In the genomic region with DNA sequence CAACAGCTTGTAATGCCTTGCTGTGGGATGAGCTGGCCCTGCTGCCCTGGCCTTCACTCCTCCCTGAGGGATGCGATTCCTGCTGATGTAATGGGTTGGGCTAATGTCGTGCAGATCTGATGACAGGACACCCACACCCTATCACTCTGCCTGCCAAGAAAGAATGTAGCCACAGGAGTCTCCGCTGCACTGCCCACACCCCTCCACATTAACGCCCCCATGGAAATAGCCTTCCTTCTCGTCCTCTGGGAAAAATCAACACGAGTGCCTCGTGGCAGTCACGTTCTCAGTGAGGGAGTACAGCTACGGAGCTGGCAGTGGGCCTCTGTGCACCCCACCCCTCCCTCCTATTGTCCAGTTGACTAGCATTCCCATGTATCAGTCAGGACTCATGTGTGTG, we compare ENCODE assay signal across 9 mouse cellular contexts. TPM values are rescaled to one million over a fixed set of nuclear protein-coding genes. Genes with fewer than 3 reads are reported as not detected.
DNase-seq lines count a peak whose midpoint lies in the region; ATAC-seq and TF ChIP-seq lines count a peak whose summit lies in the region.
"Had no signal": no experiment of that assay in that cellular context is flagged by ENCODE, and none has a peak within 500 bp of the region (broad histone marks: within the 10 kb centered on the region; RNA-seq: fewer than 3 reads in every experiment).

No protein-coding gene starts in this region.

- intact Hi-C loops in heart, postnatal 10 days (cut with DNase I) = no loop called here

- no peaks in the 10 kb centered on the region for H3K4me1 ChIP-seq in stomach, embryonic 16.5 days (ENCODE audit: control insufficient read depth, insufficient read depth, low read length)
- H3K4me1 ChIP-seq in midbrain, postnatal 0 days (ENCODE audit: insufficient read depth, low read length) = no peaks in the 10 kb centered on the region; the same call in 1 of the 2 replicates
- H3K4me1 ChIP-seq in hindbrain, embryonic 11.5 days (replicated peaks; ENCODE audit: control insufficient read depth, insufficient read depth, low read length) = no peaks in the 10 kb centered on the region
- H3K4me1 ChIP-seq: intestine, embryonic 15.5 days had no signal

- 17% methylated on average over 9 of the region's 9 CpGs for WGBS in stomach, embryonic 16.5 days
- WGBS in midbrain, postnatal 0 days = 59% methylated on average over 9 of the region's 9 CpGs
- 38% methylated on average over 9 of the region's 9 CpGs for WGBS in hindbrain, embryonic 11.5 days

- H3K27me3 ChIP-seq in stomach, embryonic 16.5 days (ENCODE audit: control insufficient read depth, insufficient read depth, low read length) = no peaks in the 10 kb centered on the region
- no peaks in the 10 kb centered on the region for H3K27me3 ChIP-seq in midbrain, postnatal 0 days (ENCODE audit: insufficient read depth, low read length)
- H3K27me3 ChIP-seq in hindbrain, embryonic 11.5 days (ENCODE audit: control insufficient read depth, insufficient read depth, low read length) = no peaks in the 10 kb centered on the region
- H3K27me3 ChIP-seq: intestine, embryonic 15.5 days had no signal

- TF ChIP-seq CTCF in midbrain, postnatal 0 days (IDR thresholded peaks at IDR 0.05) = no peak

- H3K9ac ChIP-seq in stomach, embryonic 16.5 days (ENCODE audit: low read length) = no peak overlapping the region
- H3K9ac ChIP-seq in midbrain, postnatal 0 days (replicated peaks; ENCODE audit: low read length, poor library complexity, severe bottlenecking) = no peak overlapping the region
- H3K9ac ChIP-seq in hindbrain, embryonic 11.5 days (ENCODE audit: low read depth, low read length) = no peak overlapping the region
- H3K9ac ChIP-seq: intestine, embryonic 15.5 days had no signal

- H3K36me3 ChIP-seq in stomach, embryonic 16.5 days (ENCODE audit: control insufficient read depth, insufficient read depth, low read length) = no peaks in the 10 kb centered on the region
- H3K36me3 ChIP-seq in midbrain, postnatal 0 days (ENCODE audit: insufficient read depth, low read length) = no peaks in the 10 kb centered on the region
- no peaks in the 10 kb centered on the region for H3K36me3 ChIP-seq in hindbrain, embryonic 11.5 days (ENCODE audit: control insufficient read depth, insufficient read depth, low read length)
- H3K36me3 ChIP-seq: intestine, embryonic 15.5 days had no signal

- DNase-seq in retina, postnatal 1 day = peak; percentile 4
- no peak for DNase-seq in retina, embryonic 14.5 days (ENCODE audit: low spot score)
- DNase-seq in fibroblast of lung, adult 2 months (ENCODE audit: low read depth) = peak; percentile 26
- peak; percentile 74 to 79 for DNase-seq in heart, postnatal 10 days
- no peak for DNase-seq in midbrain, postnatal 0 days (ENCODE audit: low spot score)
- DNase-seq in thymus, postnatal 4 days = no peak
- DNase-seq in hindbrain, embryonic 11.5 days (ENCODE audit: low spot score) = no peak

- H3K27ac ChIP-seq in stomach, embryonic 16.5 days (ENCODE audit: low read length) = no peak overlapping the region
- no peak overlapping the region for H3K27ac ChIP-seq in midbrain, postnatal 0 days (ENCODE audit: low read depth, low read length)
- H3K27ac ChIP-seq in hindbrain, embryonic 11.5 days (ENCODE audit: low read depth, low read length) = no peak overlapping the region
- H3K27ac ChIP-seq: intestine, embryonic 15.5 days had no signal

- 0 out of 2 replicates have a peak, but pooled peaks have one; percentile 29 for ATAC-seq in stomach, embryonic 16.5 days (ENCODE audit: insufficient read depth, low FRiP score)
- ATAC-seq in midbrain, postnatal 0 days (ENCODE audit: low FRiP score) = no peak
- ATAC-seq in hindbrain, embryonic 11.5 days (ENCODE audit: low FRiP score) = no peak
- ATAC-seq: intestine, embryonic 15.5 days had no signal

- H3K4me3 ChIP-seq in stomach, embryonic 16.5 days (replicated peaks; ENCODE audit: low read length) = no peak overlapping the region
- H3K4me3 ChIP-seq in midbrain, postnatal 0 days (ENCODE audit: low read depth, low read length) = no peak overlapping the region
- no peak overlapping the region for H3K4me3 ChIP-seq in hindbrain, embryonic 11.5 days (ENCODE audit: low read depth, low read length)
- H3K4me3 ChIP-seq: intestine, embryonic 15.5 days had no signal

- H3K4me2 ChIP-seq in stomach, embryonic 16.5 days (ENCODE audit: low read depth, low read length) = no peak overlapping the region
- H3K4me2 ChIP-seq in midbrain, postnatal 0 days (ENCODE audit: low read depth, low read length, poor library complexity, severe bottlenecking) = no peak overlapping the region
- no peak overlapping the region for H3K4me2 ChIP-seq in hindbrain, embryonic 11.5 days (replicated peaks; ENCODE audit: low read depth, low read length)
- H3K4me2 ChIP-seq: intestine, embryonic 15.5 days had no signal

- H3K9me3 ChIP-seq in stomach, embryonic 16.5 days (replicated peaks; ENCODE audit: control insufficient read depth, low read length) = no peaks in the 10 kb centered on the region
- no peaks in the 10 kb centered on the region for H3K9me3 ChIP-seq in midbrain, postnatal 0 days (ENCODE audit: low read length)
- H3K9me3 ChIP-seq in hindbrain, embryonic 11.5 days (ENCODE audit: control insufficient read depth, low read length) = no peaks in the 10 kb centered on the region
- H3K9me3 ChIP-seq: intestine, embryonic 15.5 days had no signal

RNA-seq across cellular contexts. Expression of a gene that starts 50.3 kb away (rescaled TPM):
- total RNA-seq in heart, postnatal 10 days (2021) = 10 to 100 TPM; 26.2 to 30.8 TPM
- polyA plus RNA-seq in stomach, embryonic 16.5 days (2015; fragmentation: Nextera tagmentation; extraction: Ambion mirVana) = 10.0 and 13.0 TPM in 2 replicates
- total RNA-seq in midbrain, postnatal 0 days (2014; rRNA removed) = 2.3 and 3.2 TPM in 2 replicates
- 1.6 and 1.7 TPM in 2 replicates for polyA plus RNA-seq in midbrain, postnatal 0 days (2015; fragmentation: Nextera tagmentation; extraction: Ambion mirVana)
- polyA plus RNA-seq in hindbrain, embryonic 11.5 days (2014; fragmentation: Nextera tagmentation; extraction: Ambion mirVana) = 4.5 and 5.5 TPM in 2 replicates

Comparison
In these comparisons a context has a peak if more than half of its experiments do, and no peak if none do; other contexts are left out.
1. DNase-seq: peak in retina, postnatal 1 day (single experiment), fibroblast of lung, adult 2 months (single experiment) and heart, postnatal 10 days (2 of 2); none in retina, embryonic 14.5 days (single experiment), midbrain, postnatal 0 days (single experiment), thymus, postnatal 4 days (single experiment) and hindbrain, embryonic 11.5 days (single experiment).